Mouse (Mus musculus): ENCODE data around the gene Rfx4.
A peak's percentile ranks its signal among the peaks of the same experiment; 100 is the strongest.

Rfx4 gene

DNA sequence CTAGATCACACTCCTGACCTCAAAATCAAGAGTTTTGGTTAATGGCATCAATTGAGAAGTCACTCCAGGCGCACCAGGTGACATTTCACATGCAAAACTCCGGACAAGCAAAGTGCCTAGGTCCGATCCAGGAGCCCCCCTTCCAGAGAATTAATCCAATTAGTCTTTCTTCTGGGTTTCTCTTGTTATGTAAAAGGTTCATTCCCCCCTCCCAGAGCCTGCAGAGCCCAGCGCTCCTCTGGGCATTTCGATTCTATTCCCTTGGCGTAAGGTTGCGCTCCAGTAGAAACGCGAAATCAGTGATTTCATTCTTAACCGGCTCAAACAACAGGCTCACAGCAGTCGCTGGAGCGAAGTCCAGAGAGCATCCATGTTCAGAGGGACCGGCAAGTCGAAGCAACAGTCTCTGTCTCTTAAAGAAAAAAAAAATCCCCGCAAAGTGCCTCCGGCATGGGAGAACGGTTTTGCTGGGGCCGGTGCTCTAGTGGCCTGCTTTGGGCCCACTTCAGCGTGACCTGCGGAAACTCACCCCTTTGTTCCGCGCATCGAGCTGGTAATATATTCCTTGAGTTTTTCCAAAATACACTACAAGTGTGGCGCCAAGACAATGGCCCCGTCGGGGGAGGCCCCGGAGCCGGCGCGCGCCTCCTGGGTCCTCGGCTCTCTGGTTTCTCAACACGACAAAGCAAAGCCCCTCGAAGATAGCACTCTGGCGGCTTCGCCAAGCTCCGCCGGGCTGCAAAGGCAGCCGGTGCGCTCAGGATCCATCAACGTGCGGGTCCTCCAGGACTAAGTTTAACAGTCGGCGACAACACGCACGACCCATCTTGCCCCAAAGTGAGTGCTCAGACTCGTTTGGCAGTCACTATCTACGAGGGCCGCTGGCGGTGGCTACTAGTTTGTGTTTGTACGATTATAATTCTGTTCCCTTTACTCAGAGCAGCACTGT lies 2.9 kb downstream of the Rfx4 start:
- no peak for DNase-seq (ENCODE audit: low spot score)

DNA sequence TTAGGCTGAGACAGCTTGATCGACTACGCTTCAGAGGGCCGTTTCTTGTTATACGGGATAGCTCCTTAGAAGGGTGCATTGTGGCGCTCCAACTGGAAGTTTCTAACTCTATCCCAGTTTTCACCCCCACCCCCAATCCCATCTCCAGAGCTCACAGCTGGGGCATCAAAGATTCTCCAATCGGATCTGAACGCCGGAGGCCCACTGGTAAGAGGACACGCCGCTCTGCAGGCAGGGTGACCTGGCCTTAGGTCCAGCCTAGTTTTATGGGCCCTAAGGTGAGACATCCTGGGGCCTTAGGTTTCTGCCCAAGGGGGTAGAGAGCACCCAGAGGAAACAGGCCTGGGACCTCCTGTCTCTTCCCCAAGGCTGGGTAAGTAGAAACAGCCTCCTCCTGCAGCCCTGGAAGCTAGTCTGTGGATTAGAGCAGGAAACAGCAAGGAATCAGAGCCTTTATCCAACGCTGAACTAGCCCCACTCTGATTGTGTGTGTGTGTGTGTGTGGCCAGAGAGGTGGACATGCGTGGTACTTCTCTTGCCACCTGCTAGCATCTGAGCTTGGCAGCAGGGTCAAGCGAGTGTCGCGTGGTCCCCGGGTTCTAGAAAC lies 3.8 kb downstream of the Rfx4 start:
- DNase-seq (ENCODE audit: low spot score), result no peak

DNA sequence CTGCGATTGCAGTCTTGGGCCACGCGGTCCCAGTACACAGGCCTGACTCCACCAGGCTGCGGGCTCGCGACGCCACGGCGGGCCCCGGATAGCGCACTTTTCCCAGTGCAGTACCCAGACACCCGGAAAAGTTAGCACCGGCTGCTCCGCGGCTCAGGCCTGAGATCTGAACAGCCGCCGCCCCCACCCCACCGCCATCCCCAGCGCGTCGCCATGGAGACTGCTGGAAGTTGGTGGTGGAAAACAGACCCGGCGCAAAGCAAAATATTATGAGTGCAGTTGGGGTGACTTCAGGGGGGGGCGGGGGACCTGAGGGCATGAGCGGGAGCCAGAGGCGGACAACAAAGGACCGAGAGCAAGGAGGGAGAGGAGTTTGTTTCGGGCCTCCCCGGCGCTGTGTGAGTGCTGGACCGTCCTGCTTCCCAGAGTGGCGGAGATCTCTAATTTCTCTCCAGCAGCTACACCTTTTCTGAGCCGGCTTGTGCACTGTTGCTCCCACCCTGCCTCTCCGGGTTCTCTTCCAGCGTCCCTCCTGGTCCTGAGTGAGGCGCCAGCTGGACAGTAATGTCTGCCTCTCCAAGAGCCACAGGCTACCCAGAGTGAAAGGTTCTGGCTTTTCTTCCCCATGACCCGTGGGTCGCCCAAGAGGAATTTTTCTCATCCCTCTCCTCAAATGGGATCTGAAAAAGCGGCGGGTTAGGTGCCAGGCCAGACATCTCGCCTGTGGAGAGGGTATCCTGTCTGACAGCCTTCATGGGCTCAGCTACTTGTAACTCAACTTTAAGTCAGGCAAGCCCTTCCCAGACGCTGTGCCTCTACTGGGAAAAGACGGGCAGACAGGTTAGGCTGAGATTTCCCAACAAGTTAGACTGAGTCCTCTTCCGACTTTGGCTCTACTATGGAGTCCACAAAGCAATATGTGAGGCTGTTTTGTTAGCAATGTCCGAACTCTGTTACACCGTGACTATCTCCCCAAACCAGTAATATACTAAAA lies 4.6 kb downstream of the Rfx4 start:
- DNase-seq (ENCODE audit: low spot score), result no peak

DNA sequence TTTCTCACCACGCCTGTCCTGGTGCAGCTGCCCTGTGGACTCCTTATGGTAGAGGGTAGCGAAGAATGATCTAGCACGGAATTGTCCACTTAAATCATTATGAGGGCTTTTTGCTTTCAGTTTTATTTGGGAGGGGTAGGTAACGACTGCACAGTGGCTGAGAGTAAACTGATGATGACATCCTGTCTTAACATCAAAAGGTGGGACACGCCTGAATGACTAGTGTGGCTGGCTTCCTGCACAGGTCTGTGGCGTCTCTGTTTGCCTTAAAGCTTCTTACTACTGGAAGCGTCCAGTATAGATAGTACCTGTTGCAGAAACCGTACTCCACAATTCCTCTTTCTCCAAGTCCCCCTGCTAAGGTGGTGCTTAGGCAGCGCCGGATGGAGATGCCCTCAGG lies 12.9 kb downstream of the Rfx4 start:
- no peak for DNase-seq (ENCODE audit: low spot score)

DNA sequence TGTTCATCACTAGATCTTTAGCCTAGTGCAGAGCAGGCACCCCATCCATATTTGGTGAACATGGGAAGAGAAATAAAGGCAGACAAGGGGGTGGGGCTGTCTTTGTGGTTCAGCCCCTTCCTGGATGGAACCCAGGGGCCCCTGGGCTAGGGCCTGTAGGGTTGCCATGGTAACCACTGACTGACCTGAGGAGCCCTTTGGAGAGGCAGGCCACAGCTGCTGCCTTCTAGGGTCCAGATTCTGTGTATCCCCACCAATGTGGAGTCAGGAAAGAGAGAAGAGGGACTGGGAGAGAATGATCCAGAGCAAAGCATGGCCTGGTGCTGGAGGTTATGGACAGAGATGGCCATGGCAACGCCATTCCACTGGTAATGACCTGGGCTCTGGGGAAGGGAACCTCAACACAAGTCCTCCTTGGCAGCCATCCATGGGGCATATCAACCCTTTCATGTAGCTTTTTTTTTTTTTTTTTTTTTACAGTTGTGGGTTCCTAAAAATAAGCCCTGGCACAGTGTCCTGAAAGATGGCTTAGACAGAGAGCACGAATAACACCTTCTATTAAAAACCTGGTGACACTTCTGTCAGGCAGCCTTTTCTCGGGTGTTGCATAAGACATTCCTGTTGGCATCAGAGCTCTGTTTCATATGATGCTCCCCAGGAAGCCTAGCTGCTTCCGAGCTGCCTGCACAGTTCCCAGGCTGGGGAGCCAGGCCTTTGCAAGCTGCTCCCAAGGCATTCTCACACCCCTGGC lies 16.7 kb downstream of the Rfx4 start:
- no peak for DNase-seq (ENCODE audit: low spot score)

DNA sequence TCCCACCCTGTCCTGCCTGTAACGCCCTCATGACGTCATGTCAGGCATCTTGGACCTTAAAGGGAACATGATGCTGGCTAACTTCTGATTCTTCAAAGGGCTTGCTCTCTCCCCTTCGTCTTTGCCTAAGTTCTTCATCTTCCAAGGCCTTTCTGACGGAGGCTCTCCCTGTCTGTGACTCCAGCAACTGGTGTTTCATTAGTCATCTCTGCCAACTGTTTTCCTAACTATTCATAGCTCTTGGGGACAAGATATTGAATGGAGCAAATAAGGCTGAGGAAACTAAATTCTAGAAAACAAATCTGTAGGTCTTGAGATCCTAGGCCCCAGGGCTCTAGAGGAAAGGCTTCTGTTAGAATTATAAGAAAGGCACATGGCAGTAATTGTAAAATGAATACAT lies 18.0 kb downstream of the Rfx4 start:
- no peak for DNase-seq (ENCODE audit: low spot score)

DNA sequence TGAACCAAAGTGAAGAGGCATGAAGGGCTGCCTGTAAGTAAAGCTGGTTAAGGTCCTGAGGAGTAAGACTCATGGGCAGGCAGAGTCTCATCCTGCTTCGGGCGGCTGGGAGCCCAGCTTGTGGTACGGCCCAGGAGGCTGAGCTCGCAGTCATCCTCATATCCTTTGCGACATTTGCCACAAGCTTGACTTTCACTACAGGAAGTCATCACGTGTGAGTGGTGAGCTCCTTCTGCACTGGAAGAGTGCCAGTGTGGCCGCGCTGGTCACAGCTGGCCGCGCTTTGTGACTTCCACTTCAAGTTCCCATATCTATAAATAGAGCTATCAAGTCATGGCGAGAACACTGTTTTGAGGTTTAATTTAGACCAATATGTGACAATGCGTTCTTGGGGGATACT lies 18.7 kb downstream of the Rfx4 start:
- DNase-seq (ENCODE audit: low spot score), result peak; percentile 73

DNA sequence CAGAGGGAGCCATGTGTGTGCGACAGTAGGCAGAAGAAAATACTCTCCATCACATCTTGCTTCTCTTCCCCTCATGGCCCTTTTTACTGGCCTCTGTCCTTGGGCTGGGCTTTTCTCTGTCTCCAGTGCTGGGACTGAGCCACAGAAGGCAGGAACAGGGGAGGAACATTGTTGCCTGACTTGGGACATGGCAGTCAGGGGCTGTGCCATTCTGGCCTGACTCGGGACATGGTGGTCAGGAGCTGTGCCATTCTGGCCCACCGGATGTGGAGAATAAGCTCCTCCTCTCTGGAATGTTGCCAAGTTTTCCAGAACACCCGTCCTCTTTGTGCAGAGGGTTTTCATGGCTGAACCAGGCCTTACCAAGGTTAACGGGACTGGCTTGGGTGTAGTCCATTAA lies 21.2 kb downstream of the Rfx4 start:
- DNase-seq (ENCODE audit: low spot score), result no peak

DNA sequence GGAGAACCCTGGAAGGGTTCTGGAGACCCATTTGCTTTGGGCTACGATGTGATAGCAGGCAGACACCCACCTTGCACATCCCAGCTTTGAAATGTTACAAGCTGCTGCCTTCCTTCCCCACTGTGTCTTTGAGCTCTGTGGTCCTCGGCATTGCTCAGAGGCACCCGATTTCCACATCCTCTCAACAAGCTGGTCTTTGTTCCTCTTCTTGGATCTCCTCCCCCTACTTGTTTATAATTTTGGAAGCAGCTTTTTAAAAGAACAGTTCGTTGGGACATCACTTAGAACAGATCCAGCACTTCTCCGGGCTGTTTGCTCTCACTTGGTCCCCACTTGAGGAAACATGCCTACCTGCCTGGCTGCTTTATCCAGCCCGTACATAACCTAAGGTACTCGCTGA lies 22.1 kb downstream of the Rfx4 start:
- DNase-seq (ENCODE audit: low spot score), result no peak

DNA sequence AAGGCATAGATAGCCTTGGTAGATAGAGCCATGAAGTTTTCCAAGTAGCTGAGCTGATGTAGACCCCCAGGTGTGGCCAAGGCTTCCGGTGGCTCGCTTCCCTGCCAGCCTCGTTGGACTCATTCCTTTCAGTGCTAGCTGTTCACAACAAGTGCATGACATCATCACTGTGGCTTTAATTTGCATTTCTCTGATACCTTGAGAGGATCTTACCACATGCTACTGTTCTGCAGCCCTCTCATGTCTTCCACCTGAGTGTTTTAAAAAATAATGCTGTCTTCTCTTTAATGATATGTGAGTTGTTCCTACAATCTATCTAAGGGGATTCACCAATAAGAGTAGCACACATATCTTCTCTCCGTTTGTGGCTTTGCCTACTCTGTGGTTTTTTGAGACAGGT lies 25.0 kb downstream of the Rfx4 start:
- no peak for DNase-seq (ENCODE audit: low spot score)

DNA sequence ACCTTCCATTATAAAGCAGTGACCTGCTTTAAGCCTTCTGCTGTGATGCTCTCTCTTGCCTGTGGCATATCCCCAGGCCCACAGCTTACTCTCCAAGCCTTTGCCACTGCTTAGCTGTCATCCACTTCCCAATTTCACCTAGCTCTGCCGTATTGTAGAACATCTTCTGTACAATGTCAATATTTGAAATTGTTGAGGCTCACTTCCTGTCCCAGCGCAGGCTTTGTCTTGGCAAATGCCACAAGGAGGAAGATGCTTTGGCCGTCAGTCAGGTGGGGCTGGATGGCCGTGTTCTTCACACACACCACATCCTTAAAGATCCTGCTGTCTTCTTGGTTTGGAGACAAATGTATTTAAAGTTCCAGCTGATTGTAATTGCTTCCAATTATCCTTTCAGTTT lies 29.5 kb downstream of the Rfx4 start:
- no peak for DNase-seq (ENCODE audit: low spot score)

DNA sequence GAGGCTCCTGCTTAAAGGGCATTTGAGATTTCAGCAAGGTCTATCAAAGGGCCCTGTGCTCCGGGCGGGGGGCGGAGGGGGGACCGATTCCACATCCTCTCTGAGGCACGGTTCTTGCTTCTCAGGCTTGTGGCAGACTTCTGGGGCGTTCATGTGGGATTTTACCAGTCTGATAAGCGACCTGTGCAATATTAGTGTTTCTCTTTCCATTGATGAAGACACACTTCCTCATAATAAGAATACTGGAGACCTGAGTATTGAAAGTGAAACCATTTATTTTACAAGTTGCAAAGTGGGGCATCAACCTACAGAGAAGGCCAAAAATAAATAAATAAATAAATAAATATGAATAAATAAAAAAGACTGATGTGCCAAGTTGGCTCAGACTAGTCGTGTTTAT lies 34.5 kb downstream of the Rfx4 start:
- no peak for DNase-seq (ENCODE audit: low spot score)

DNA sequence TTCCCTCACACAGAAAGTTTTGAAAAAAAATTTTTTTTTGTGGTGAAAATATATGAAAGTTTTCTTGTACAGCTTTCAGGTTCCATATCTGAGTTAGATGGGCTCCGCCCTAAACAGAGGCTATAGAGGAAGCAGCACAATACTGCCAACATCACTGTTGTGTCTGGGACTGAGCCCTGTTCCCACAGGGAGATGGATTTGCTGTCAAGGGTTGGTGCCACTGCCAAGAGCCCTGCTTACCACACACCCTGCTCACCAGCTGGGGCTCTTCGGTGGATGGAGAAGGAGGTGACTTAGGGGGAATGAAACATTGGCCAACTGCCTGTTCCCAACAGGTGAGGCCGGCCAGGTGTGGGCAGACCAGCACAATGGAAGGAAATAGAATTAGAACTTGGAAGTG lies 35.3 kb downstream of the Rfx4 start:
- DNase-seq (ENCODE audit: low spot score), result no peak

DNA sequence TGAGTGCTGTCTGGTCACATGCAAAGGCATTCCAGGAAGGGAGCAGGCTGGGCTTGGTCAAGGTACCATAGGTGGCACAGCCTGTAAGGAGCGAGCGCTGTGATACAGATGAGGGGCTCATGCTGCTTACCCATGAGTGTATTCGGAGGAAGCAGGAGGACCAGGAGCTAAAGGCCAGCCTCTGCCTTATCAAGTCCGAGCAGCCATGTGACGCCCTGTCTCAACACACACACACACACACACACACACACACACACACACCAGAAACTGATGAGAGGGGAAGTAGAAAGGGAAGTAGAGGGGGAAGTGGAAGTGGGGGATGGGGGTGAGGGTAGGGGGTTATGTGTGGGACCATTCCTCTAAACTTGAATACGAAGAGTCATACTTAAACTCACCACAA lies 45.7 kb downstream of the Rfx4 start:
- DNase-seq (ENCODE audit: low spot score), result no peak

DNA sequence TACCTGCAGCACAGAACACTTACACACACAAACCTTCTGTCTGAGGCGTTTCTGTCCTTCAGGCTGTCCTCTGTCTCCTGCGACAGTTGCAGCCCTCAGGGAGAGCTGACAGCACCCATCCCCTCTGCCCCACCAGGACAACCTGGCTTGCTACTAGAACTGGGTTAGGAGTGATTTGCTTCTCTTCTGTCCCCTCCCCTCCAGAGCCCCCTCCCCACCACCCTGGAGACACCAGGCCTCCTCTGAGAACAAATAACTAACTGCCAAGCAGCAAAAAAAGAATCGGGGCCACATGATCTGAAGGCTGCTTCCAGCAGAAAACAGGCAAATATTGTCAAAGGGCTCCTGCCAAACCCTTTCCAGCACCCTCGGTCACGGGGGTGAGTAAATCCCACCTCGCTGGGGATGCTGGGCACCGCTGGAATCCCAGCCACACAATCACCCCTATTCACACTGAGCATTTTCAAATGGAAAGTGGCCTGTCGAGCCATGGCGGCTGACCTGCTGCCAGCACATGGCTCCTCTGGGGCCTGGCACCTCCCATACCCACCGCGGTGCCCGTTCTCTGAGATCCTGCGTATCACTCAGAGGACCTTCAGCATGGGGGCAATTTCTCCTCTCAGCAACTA lies 47.5 kb downstream of the Rfx4 start:
- no peak for DNase-seq (ENCODE audit: low spot score)

DNA sequence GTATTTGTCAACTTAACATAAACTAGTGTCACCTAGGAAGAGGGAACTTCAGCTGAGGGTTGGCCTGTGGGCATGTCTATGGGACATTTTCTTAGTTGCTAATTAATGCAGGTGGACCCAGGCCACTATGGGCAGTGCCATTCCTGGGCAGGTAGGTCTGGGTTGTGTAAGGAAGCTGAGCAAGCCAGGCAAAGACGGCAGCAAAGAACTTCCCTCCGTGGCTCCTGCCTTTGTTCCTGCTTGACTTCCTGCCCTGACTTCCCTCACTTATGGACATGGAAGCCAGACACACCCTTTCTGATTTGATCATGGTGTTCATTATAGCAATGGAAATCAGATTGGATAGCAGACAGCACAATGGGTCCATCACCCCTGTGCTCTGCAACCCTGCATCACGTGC lies 49.7 kb downstream of the Rfx4 start:
- no peak for DNase-seq (ENCODE audit: low spot score)

DNA sequence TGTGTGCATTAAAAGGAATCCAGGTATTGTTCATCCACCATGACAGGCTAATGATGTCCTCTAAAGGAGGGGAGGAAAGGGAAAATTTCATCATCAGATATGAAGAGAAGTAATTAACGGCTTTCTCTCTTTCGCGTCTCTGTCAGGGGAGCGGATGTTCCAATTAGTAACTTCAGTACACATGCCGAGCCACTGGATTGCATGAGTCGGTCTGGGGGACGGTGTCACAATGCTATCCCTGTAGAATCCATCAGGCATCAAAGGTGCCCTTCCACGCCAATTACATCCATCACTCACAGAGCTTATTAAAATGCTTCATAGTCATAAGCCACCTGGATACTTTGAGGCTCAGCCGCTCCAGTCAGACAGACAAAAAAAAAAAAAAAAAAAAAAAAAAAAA lies 51.3 kb downstream of the Rfx4 start:
- DNase-seq (ENCODE audit: low spot score), result no peak

DNA sequence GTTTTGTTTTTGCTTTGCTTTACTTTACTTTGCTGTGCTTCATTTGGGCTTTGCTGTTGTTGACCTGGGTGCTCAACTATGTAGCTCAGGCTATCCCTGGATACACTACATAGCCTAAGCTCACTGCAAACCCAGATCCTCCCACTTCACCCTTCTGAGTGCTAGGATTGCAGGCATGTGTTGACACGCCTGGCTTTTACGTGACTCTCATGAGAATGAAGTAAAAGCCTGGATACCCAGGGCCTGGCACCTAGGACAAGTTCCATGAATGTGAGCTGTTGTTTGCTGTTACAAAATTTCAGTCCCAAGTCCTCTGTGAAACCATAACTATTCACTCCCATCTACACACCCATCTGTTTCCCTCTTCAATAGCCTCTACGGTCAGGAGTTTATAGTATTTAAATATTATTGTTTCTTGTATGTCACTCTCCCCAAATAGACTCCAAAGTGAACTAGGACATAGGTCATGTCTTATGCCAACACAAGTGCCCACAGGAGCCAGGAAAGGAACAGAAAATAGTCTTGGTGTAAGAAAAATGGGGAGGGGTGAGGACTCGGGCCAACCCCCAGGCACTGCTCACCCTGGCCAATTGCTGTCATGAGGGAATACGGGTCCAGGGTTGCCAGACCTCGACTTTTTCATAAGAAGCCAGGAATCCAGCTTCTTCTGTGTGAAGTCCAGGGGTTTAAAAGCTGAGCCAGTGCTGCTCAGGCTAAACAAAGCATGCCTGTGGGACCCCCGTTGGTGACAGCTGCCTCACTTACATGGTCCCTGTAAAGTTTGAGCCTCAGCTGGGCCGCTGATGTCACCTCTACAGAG lies 54.4 kb downstream of the Rfx4 start:
- DNase-seq (ENCODE audit: low spot score), result no peak

DNA sequence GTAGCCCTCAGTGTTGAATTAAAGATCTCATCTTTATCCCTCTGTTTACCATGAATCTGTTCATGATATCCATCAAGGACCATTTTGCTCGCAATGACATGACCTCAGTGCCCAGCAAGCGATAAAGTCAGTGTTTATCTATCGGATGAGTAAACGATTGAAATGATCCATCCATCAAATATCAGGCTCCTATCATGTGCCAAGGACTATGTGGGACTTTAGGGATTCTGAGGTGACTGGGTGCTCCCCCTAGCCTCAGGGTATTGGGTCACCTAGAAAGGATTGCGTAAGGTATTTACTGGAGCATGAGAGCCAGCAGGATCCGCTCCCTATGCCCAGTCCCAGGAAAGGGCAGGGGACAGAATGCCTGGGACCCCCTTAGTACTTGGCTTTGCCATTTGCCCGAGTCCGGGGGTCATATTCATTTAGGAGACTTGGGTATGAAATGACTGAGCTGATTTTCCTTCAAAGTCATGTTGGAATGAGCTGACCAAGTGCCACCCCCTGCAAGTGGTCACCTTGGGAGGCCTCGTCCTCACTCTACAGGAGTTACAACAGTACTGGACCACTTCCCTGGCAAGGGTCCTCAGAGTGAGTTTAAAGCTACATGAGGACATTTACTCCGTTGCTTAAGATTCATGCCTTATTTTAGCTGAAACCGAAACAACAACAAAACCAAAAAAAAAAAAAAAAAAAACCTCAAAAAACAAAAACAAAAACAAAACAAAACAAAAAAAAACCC lies 55.5 kb downstream of the Rfx4 start:
- DNase-seq (ENCODE audit: low spot score), result no peak

DNA sequence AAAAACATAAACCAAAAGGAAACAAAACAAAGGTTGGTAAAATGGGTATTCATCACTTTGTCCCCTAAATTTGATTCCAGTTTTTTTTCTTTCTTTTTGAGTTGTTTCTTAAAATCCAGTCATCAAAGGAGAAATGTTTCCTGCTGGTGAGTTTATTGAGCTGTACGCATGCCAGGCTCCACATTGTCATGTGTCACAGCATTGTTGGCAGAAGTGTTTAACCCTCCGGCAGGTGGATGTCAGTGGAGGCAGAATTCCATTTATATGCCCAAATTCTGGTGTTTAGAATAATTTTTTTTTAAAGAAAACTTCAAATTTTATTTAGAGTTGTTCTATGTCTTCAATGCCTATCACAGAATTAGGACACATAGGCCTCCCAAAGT lies 56.0 kb downstream of the Rfx4 start:
- DNase-seq (ENCODE audit: low spot score), result no peak
